Mouse (Mus musculus) liver, adult (tissue): ENCODE results near the gene Gm20388.

Experiments
- GATA4 ChIP-seq: IDR thresholded peaks from 2 replicates; pipeline ENCODE4 v1.6.1; 2014; ENCODE audit warnings: mild to moderate bottlenecking, low read length; ENCODE audit not compliant: insufficient replicate concordance

Gene Gm20388

GRCm38 (mm10) chr8:120809050-120809449 lies 898.4 kb downstream of the Gm20388 start:
- no peak for TF ChIP-seq GATA4

DNA sequence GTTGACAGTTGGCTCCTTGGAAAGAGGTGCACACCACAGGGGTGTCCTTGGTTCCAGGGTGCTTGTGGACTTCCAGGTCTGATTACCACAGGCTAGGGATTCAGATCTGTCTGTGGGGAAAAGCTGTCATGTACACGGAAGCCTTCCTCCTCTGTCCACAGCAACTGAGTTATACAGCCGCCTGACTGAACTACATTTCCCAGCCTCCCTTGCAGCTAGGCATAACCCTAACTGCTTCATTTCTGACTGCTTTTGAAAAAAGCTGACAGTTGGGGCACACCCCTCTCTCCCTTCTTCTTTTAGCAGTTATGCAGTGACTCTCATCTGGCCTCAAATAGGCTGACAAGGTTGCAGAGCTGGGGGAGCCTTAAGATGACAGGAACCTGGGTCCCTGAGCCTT lies 901.3 kb downstream of the Gm20388 start:
- TF ChIP-seq GATA4: no peak

DNA sequence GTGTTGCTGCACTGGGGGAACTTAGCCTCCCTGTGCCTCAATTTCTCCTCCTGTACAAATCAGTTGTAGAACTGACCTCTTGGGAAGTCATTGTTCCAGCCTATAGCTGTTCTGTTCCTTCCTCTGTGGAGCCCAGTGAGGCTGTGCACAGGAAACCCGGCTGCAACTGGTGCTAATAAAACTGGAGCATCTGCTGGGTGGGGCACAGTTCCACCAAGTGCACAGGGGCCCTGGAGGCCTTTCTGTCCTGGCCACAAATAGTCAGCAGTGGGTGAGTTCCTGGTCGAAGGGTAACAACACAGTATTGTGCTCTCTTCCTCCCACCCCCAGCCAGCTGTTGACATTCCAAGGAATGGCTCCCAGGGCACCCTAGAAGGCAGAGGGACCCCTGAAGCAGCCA lies 902.4 kb downstream of the Gm20388 start:
- no peak for TF ChIP-seq GATA4

DNA sequence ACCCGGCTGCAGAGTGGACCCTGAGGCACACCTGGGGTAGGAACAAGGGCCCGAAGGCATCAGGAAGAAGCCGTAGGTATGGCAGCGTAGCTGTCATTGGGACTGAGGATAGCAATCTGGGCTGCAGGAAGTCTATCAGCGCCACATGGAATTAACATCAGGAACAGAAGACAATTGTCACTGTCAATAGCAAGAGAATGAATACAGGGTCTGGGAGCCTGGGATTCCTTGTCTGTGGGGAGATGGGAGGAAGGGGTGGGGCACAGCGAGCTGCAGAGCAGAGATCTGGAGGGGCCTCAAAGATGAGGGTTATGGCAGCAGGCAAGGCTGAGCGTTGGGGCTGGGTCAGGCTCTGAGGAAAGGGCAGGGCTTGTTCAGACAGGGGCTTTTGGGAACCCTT lies 903.2 kb downstream of the Gm20388 start:
- no peak for TF ChIP-seq GATA4

DNA sequence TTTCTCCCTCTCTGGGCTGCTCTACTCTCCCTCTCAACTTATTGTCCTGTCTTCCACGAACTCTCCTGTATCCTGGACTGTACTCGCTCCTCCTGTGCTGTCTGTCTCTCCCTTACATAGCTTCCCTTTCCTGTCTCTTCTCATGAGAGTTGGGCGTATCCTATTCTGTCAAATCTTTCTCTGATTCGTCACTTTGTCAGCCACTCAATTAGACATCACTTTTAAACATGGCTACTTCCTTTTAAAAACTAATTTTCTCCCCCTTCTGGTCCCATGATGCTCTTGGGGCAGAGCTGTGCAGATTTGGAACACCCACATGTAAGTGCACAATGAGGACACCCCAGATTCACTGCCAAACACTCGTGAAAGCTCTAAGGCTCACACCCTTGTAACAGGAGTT lies 905.7 kb downstream of the Gm20388 start:
- TF ChIP-seq GATA4: no peak

DNA sequence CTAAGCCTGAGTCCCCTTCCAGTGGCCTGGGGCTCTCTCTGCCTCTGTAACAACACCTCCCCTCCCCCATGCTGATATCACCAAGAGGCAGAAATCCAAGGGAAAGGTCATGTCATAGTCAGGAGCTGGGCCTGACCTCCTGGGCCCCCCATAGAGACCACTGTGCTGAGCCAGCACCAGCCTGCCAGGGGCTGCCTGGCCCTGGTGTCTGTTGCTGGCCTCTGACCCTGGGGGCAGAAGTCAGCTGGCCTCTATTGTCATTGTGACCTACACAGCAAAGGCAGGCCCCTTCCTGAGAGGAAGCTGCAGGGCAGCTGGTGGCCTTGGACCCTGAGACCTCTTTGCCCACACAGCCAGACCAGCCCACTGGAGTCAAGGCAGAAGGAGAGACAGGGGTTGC lies 909.3 kb downstream of the Gm20388 start:
- TF ChIP-seq GATA4: no peak

GRCm38 (mm10) chr8:120821399-120822170 lies 910.9 kb downstream of the Gm20388 start:
- TF ChIP-seq GATA4: no peak

GRCm38 (mm10) chr8:120823331-120823730 lies 912.7 kb downstream of the Gm20388 start:
- TF ChIP-seq GATA4: no peak

DNA sequence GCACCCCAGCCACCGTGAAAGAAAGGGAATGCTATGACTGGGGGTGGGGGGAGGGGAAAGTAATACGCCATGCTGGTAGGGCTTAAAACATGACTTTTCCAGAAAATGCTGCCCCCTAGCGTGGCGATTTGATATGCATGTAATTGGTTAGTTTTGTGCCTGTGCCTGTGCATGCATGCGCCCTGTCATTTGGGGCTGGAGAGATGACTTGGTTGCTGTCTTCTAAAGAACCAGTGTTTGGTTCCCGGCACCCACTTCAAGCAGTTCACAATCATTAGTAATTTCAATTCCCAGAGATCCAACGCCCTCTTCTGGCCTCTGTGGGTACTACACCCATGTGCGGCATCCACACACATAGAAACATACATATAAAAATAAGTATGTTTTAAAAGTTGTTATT lies 913.2 kb downstream of the Gm20388 start:
- TF ChIP-seq GATA4: no peak

GRCm38 (mm10) chr8:120824638-120825037 lies 914.0 kb downstream of the Gm20388 start:
- TF ChIP-seq GATA4: no peak

DNA sequence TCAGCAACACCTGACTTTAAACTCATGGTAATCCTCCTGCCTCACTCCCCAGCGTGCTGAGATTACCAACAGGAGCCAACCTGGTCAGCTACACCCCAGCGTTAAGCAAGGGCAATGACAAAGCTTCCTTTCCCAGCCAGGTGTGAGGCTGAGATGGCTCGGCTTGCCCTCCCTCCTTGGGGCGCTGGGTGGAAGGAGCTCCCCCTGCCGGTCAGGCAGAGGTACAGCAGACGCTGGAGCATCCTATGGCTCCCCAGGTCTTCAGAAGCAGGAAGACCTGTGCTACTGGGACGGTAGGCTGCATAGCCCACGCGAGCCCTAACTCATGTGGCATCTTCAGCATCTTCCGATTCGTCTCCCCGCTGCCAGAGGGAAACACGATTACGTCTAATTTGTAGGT lies 917.6 kb downstream of the Gm20388 start:
- no peak for TF ChIP-seq GATA4

DNA sequence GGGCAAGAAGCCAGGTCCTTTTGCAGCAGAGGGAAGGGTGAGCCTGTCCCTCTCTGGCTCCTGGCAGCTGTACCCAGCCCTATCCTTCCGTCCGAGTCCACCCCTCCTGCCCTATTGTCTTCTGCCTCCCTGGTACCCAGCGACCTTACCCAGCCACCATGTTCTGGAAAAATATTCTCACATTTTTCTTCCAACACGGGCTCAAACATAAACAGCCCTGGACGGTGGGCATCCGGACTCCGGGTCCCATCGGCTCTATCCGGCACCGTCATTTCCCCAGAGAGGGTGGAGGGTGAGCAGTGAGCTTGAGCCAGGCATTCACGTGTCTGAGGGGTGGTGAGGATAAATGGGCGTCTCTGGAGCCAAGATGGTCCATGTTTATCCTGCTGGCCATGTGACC lies 920.0 kb downstream of the Gm20388 start:
- no peak for TF ChIP-seq GATA4

GRCm38 (mm10) chr8:120832022-120832421 lies 921.4 kb downstream of the Gm20388 start:
- TF ChIP-seq GATA4: no peak

DNA sequence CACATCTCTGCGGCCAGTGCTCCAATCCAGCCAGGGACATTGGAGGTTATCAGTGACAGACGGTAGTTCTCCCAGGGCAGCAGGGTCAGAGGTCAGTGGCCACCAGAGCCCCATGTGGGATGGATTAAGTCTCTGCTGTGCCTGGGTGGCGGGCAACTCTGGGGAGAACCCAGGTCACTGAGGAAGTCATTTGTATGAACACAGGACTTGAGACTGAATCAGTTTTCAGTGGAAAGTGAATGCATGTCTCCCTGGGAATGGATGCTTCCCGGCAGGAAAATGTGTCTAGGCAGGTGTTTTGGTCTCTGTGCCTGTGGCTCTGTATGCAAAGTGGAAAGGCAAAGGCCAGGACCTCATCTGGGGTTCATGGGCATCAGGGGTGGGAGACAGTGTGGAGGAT lies 922.6 kb downstream of the Gm20388 start:
- no peak for TF ChIP-seq GATA4

DNA sequence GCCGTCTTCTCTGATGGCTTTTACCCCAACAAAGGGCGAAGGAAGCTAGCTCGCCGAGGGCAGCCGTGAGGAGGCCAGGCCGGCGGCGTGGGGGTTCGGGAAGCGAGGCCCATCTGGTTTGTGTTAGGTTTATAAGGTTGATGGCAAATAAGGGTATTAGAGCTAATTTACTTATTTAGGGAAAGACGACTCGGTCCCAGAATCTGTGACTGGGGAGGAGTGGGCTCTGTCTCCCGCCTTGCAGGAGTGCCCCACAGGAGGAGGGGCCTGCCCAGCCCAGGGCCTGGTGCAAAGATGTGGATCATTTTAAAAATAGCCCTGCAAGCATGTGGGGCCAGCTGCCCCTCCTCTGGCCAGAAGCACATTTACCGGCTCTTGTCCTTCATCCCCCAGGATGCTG lies 928.4 kb downstream of the Gm20388 start:
- no peak for TF ChIP-seq GATA4

- no peak for TF ChIP-seq GATA4
Observed at GRCm38 (mm10) chr8:120843084-120843483, 932.4 kb downstream of the Gm20388 start.

DNA sequence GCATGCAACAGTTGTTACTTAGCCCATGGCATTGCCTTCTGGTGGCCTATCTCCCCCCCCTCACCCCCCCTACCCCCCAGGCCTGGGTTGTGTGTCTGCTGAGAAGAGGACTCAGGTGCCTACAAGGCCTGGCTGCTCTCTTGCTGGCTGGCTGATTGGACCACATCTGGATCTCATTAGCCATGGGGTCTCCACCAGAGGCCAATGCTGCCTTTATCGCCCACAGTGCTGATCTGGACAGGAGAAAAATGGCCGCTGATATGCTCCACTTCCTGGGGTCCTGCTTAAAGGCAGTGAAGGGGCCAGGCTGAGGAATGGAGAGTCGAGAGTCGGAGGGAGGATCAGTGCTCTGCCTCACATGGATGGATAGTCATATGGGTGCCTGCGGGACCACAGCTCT lies 935.4 kb downstream of the Gm20388 start:
- no peak for TF ChIP-seq GATA4

- no peak for TF ChIP-seq GATA4
Observed at GRCm38 (mm10) chr8:120847279-120847678, 936.6 kb downstream of the Gm20388 start.

GRCm38 (mm10) chr8:120847735-120848134 lies 937.1 kb downstream of the Gm20388 start:
- no peak for TF ChIP-seq GATA4
